Mouse (Mus musculus) embryonic facial prominence, embryonic 11.5 days (tissue): ENCODE data around the gene Gm45753. TPM values are rescaled to one million over a fixed set of nuclear protein-coding genes. Genes with fewer than 3 reads are reported as not detected.

Source experiments
- ATAC-seq: fragments of 200-750 bp; cut with Nextera tagmentation; replicated peaks from 2 replicates; pipeline ENCODE4 v1.8.0; 2017; ENCODE audit warnings: low read depth; ENCODE audit not compliant: insufficient number of reproducible peaks, low FRiP score, low TSS enrichment
- DNase-seq: peaks from one replicate; pipeline ENCODE4 v3.0.0-alpha.2; 2015; ENCODE audit warnings: low spot score
- H3K27ac ChIP-seq: fragments of 300-500 bp; sonication (generic); replicated peaks from 2 replicates; pipeline ENCODE4 v1.5.1; 2014; ENCODE audit warnings: mild to moderate bottlenecking, low read depth, low read length, control low read depth
- H3K27me3 ChIP-seq: fragments of 300-500 bp; sonication (generic); 2 replicates; pipeline ENCODE4 v1.6.1; 2014; ENCODE audit warnings: mild to moderate bottlenecking, low read length, moderate library complexity, mixed read lengths; ENCODE audit not compliant: control insufficient read depth, insufficient read depth
- H3K36me3 ChIP-seq: fragments of 300-500 bp; sonication (generic); replicated peaks from 2 replicates; pipeline ENCODE4 v1.6.1; 2014; ENCODE audit warnings: low read depth, mild to moderate bottlenecking, low read length, moderate library complexity, mixed read lengths; ENCODE audit not compliant: control insufficient read depth, insufficient read depth
- H3K4me1 ChIP-seq: fragments of 300-500 bp; sonication (generic); 2 replicates; pipeline ENCODE4 v1.6.1; 2014; ENCODE audit warnings: low read length, mixed read lengths; ENCODE audit not compliant: control insufficient read depth, insufficient read depth
- H3K4me2 ChIP-seq: fragments of 300-500 bp; sonication (generic); 2 replicates; pipeline ENCODE4 v1.6.1; 2014; ENCODE audit warnings: low read depth, mild to moderate bottlenecking, control low read depth, low read length, moderate library complexity
- H3K4me3 ChIP-seq: fragments of 300-500 bp; sonication (generic); 2 replicates; pipeline ENCODE4 v1.5.1; 2014; ENCODE audit warnings: low read depth, low read length, control low read depth
- H3K9ac ChIP-seq: fragments of 300-500 bp; sonication (generic); replicated peaks from 2 replicates; pipeline ENCODE4 v1.6.1; 2014; ENCODE audit warnings: mild to moderate bottlenecking, control low read depth, low read length
- H3K9me3 ChIP-seq: fragments of 300-500 bp; sonication (generic); replicated peaks from 2 replicates; pipeline ENCODE4 v1.6.1; 2016; ENCODE audit warnings: mild to moderate bottlenecking, low read length, inconsistent platforms, mixed read lengths; ENCODE audit not compliant: control insufficient read depth
- WGBS: fragments of 180-500 bp; shearing (Covaris S2); extraction: QIAGEN DNeasy Blood & Tissue Kit; methylation state at CpG from one replicate; pipeline ENCODE4 v1.1.7; 2014; 5-methylcytosine and 5-hydroxymethylcytosine counted together
- polyA plus RNA-seq: library from polyadenylated mRNA; unstranded; fragments of >200 nt; fragmentation: Nextera tagmentation; extraction: Ambion mirVana; gene quantifications from 2 replicates; pipeline ENCODE4 v1.2.1, GENCODE M21; 2014

Gene Gm45753
- polyA plus RNA-seq, 1 experiment from 2014 or later, result not detected

GRCm38 (mm10) chr8:45255040-45255439 lies 53.2 kb downstream of the Gm45753 start:
- Histone ChIP-seq H3K27me3 (no peaks in the 10 kb centered on the region), H3K9me3 (no peaks in the 10 kb centered on the region), H3K27ac (no peak overlapping the region), H3K4me3 (no peak overlapping the region), H3K4me2 (no peak overlapping the region), H3K4me1 (no peaks in the 10 kb centered on the region), H3K36me3 (no peaks in the 10 kb centered on the region), H3K9ac (no peak overlapping the region)
- ATAC-seq (no peak), DNase-seq (no peak)
- WGBS, result 86% methylated on average over 12 of the region's 12 CpGs

- Histone ChIP-seq H3K9ac (no peak overlapping the region), H3K4me3 (no peak overlapping the region), H3K27ac (no peak overlapping the region), H3K4me1 (no peaks in the 10 kb centered on the region), H3K36me3 (no peaks in the 10 kb centered on the region), H3K27me3 (no peaks in the 10 kb centered on the region), H3K4me2 (no peak overlapping the region), H3K9me3 (no peaks in the 10 kb centered on the region)
- DNase-seq (no peak), ATAC-seq (no peak)
- 86% methylated on average over 8 of the region's 8 CpGs for WGBS
These were observed 53.9 kb downstream of the Gm45753 start for GRCm38 (mm10) chr8:45254194-45254842.

GRCm38 (mm10) chr8:45253586-45253985 lies 54.7 kb downstream of the Gm45753 start:
- no peak overlapping the region for H3K4me2 ChIP-seq
- H3K36me3 ChIP-seq, result no peaks in the 10 kb centered on the region
- DNase-seq, result no peak
- no peaks in the 10 kb centered on the region for H3K4me1 ChIP-seq
- ATAC-seq, result no peak
- H3K4me3 ChIP-seq, result no peak overlapping the region
- no peaks in the 10 kb centered on the region for H3K9me3 ChIP-seq
- H3K27me3 ChIP-seq, result no peaks in the 10 kb centered on the region
- no peak overlapping the region for H3K27ac ChIP-seq
- no peak overlapping the region for H3K9ac ChIP-seq
- 85% methylated on average over 1 of the region's 1 CpGs for WGBS

- Histone ChIP-seq H3K36me3 (no peaks in the 10 kb centered on the region), H3K27ac (no peak overlapping the region), H3K27me3 (no peaks in the 10 kb centered on the region), H3K4me1 (no peaks in the 10 kb centered on the region), H3K9me3 (no peaks in the 10 kb centered on the region), H3K4me3 (no peak overlapping the region), H3K4me2 (no peak overlapping the region), H3K9ac (no peak overlapping the region)
- DNase-seq (no peak), ATAC-seq (no peak)
- WGBS, result 71% methylated on average over 2 of the region's 2 CpGs
These were observed 55.2 kb downstream of the Gm45753 start for GRCm38 (mm10) chr8:45253111-45253510.

- Histone ChIP-seq H3K4me3 (no peak overlapping the region), H3K27me3 (no peaks in the 10 kb centered on the region), H3K9me3 (no peaks in the 10 kb centered on the region), H3K27ac (no peak overlapping the region), H3K36me3 (no peaks in the 10 kb centered on the region), H3K4me1 (no peaks in the 10 kb centered on the region), H3K9ac (no peak overlapping the region), H3K4me2 (no peak overlapping the region)
- ATAC-seq (no peak), DNase-seq (no peak)
- WGBS, result 50% methylated on average over 7 of the region's 7 CpGs
These were observed 62.0 kb downstream of the Gm45753 start for GRCm38 (mm10) chr8:45246307-45246706.

GRCm38 (mm10) chr8:45239363-45239762 lies 68.9 kb downstream of the Gm45753 start:
- H3K9ac ChIP-seq, result no peak overlapping the region
- no peaks in the 10 kb centered on the region for H3K27me3 ChIP-seq
- DNase-seq (no peak), ATAC-seq (no peak)
- H3K4me1 ChIP-seq, result no peaks in the 10 kb centered on the region
- 86% methylated on average over 8 of the region's 8 CpGs for WGBS
- H3K9me3 ChIP-seq, result no peaks in the 10 kb centered on the region
- no peak overlapping the region for H3K27ac ChIP-seq
- H3K4me3 ChIP-seq, result no peak overlapping the region
- no peak overlapping the region for H3K4me2 ChIP-seq
- H3K36me3 ChIP-seq, result no peaks in the 10 kb centered on the region

GRCm38 (mm10) chr8:45238282-45238681 lies 70.0 kb downstream of the Gm45753 start:
- ATAC-seq (no peak), DNase-seq (peak; percentile 65)
- Histone ChIP-seq H3K27me3 (no peaks in the 10 kb centered on the region), H3K4me1 (no peaks in the 10 kb centered on the region), H3K4me2 (no peak overlapping the region), H3K27ac (no peak overlapping the region), H3K9ac (no peak overlapping the region), H3K9me3 (no peaks in the 10 kb centered on the region), H3K4me3 (no peak overlapping the region), H3K36me3 (no peaks in the 10 kb centered on the region)
- WGBS, result 18% methylated on average over 3 of the region's 3 CpGs

- DNase-seq (peak; percentile 86), ATAC-seq (peak; percentile 81; the same call in 1 of the 2 replicates)
- H3K4me2 ChIP-seq, result no peak overlapping the region
- no peak overlapping the region for H3K4me3 ChIP-seq
- H3K9ac ChIP-seq, result no peak overlapping the region
- no peaks in the 10 kb centered on the region for H3K27me3 ChIP-seq
- no peaks in the 10 kb centered on the region for H3K36me3 ChIP-seq
- no peaks in the 10 kb centered on the region for H3K9me3 ChIP-seq
- WGBS, result 30% methylated on average over 14 of the region's 14 CpGs
- H3K4me1 ChIP-seq, result no peaks in the 10 kb centered on the region
- no peak overlapping the region for H3K27ac ChIP-seq
These were observed 71.9 kb downstream of the Gm45753 start for GRCm38 (mm10) chr8:45236164-45236912.
